Mouse (Mus musculus): ENCODE data around the gene Art2b.

- TF ChIP-seq POLR2A (IDR thresholded peaks at IDR 0.05; ENCODE audit: control insufficient read depth, extremely low read depth, insufficient read depth, low read length, poor library complexity) = no peak
- no peak for TF ChIP-seq CTCF (IDR thresholded peaks at IDR 0.05; ENCODE audit: borderline replicate concordance, control insufficient read depth, extremely low read depth, insufficient read depth, low read length, poor library complexity)
These were observed 38.9 kb upstream of the Art2b start for GRCm38 (mm10) chr7:101624283-101624682.

Data from thymus, adult 2 months (tissue).